Mouse (Mus musculus): Measurements from ENCODE around the gene Nr2c2ap.

DNA sequence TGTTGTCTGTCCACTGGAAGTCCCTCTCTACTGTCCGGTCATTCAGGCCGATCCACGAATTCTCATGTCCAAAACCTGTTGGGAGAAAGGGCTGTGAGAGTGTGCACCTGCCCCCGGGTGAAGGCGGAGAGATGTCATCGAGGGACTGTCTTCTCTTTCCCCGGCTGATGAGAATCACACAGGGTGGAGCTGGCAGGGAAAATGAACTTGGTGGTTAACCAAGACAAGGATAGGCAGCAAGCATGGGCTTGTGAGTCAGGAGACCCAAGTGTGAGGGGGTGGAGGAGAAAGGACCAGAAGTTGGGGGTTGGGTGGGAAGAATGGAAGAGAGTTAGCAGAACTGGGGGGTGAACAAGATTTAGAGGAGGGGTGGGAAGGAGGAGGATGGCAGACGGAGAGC is 30.9 kb upstream of the Nr2c2ap start:
- no peak for TF ChIP-seq CTCF (IDR thresholded peaks at IDR 0.05; ENCODE audit: control insufficient read depth, insufficient read depth, low read length)
- no peak for TF ChIP-seq POLR2A (IDR thresholded peaks at IDR 0.05; ENCODE audit: borderline replicate concordance, control insufficient read depth, low read depth, low read length)

Measured in bone marrow, adult 2 months (tissue).